ENCODE assay signal across 8 mouse cellular contexts in genomic region chr16:19761691-19762090, GRCm38 (mm10). TPM values are rescaled to one million over a fixed set of nuclear protein-coding genes. Genes with fewer than 3 reads are reported as not detected.
A peak's percentile ranks its signal among the peaks of the same experiment; 100 is the strongest.
DNase-seq lines count a peak whose midpoint lies in the region; ATAC-seq and TF ChIP-seq lines count a peak whose summit lies in the region.

No protein-coding gene starts in this region.

- H3K4me1 ChIP-seq in lung, embryonic 14.5 days (ENCODE audit: insufficient read depth), result no peaks in the 10 kb centered on the region

- no peak for DNase-seq in layer of hippocampus, adult 2 months (ENCODE audit: low spot score in 2 of 2)
- no peak for DNase-seq in layer of hippocampus, postnatal 14 days (ENCODE audit: low spot score in 2 of 2)
- peak; percentile 24 for DNase-seq in lung, embryonic 14.5 days
- peak; percentile 14 for DNase-seq in retina, embryonic 14.5 days (ENCODE audit: low spot score)
- no peak for DNase-seq in layer of hippocampus, adult 9-10 months (ENCODE audit: low spot score)
- no peak for DNase-seq in layer of hippocampus, postnatal 36 days
- DNase-seq in gastrocnemius, postnatal 25 days, result no peak

- no peak overlapping the region for H3K27ac ChIP-seq in layer of hippocampus, adult 2 months
- no peak overlapping the region for H3K27ac ChIP-seq in lung, embryonic 14.5 days (ENCODE audit: low read depth)

- H3K9me3 ChIP-seq in lung, embryonic 14.5 days (ENCODE audit: low read depth, low read length), result no peaks in the 10 kb centered on the region; the same call in 1 of the 2 replicates

- TF ChIP-seq CTCF in layer of hippocampus, adult 2 months (conservative IDR thresholded peaks at IDR 0.05), result no peak
- TF ChIP-seq CTCF in lung, embryonic 14.5 days (IDR thresholded peaks at IDR 0.05; ENCODE audit: low read depth), result no peak

- H3K4me2 ChIP-seq in lung, embryonic 14.5 days, result peak overlapping the region; percentile 77

- 27% methylated on average over 1 of the region's 1 CpGs for WGBS in lung, embryonic 14.5 days

- H3K4me3 ChIP-seq in layer of hippocampus, adult 2 months, result peak overlapping the region; percentile 59
- H3K4me3 ChIP-seq in lung, embryonic 14.5 days (ENCODE audit: low read depth, low read length), result peak overlapping the region; percentile 67

- H3K9ac ChIP-seq in lung, embryonic 14.5 days, result peak overlapping the region; percentile 86

- ATAC-seq in granulocyte monocyte progenitor cell, adult 5-6 weeks (replicated peaks; ENCODE audit: poor library complexity, severe bottlenecking), result 0 out of 2 replicates have a peak, but pooled peaks have one; percentile 26
- no peak for ATAC-seq in lung, embryonic 14.5 days (ENCODE audit: insufficient read depth)

- no peaks in the 10 kb centered on the region for H3K27me3 ChIP-seq in lung, embryonic 14.5 days (ENCODE audit: insufficient read depth, low read length)

- H3K36me3 ChIP-seq in lung, embryonic 14.5 days (ENCODE audit: insufficient read depth), result peaks cover 25% of the 10 kb centered on the region

RNA-seq across cellular contexts. Expression of gene B3gnt5, which starts 1.7 kb away (rescaled TPM):
- under 1 TPM; 0.54 to 0.61 TPM for total RNA-seq in layer of hippocampus, adult 2 months (2021)
- total RNA-seq in layer of hippocampus, postnatal 14 days (2021), result 1 to 10 TPM; 2.7 to 3.5 TPM
- 20.3 and 21.6 TPM in 2 replicates for total RNA-seq in granulocyte monocyte progenitor cell, adult 5-6 weeks (2014; fragmentation: Nextera tagmentation)
- total RNA-seq in granulocyte monocyte progenitor cell, adult 5-6 weeks (2017), result 39.8 and 40.1 TPM in 2 replicates
- 26.1 and 28.6 TPM in 2 replicates for polyA plus RNA-seq in lung, embryonic 14.5 days (2014; fragmentation: Nextera tagmentation; extraction: Ambion mirVana)
- total RNA-seq in layer of hippocampus, postnatal 36 days (2021), result 1 to 10 TPM in 1 of 2 experiments, under 1 TPM in 1; 0.63 to 1.7 TPM
- under 1 TPM; 0.13 to 0.54 TPM for total RNA-seq in gastrocnemius, postnatal 25 days (2021)

RNA-seq across cellular contexts. Expression of gene Lamp3, which starts 55.5 kb away (rescaled TPM):
- total RNA-seq in layer of hippocampus, adult 2 months (2021), result under 1 TPM; 0.10 TPM
- not detected for total RNA-seq in layer of hippocampus, postnatal 14 days (2021)
- total RNA-seq in granulocyte monocyte progenitor cell, adult 5-6 weeks (2014; fragmentation: Nextera tagmentation), result not detected in 2 replicates
- 0.04 TPM in 1 of 2 replicates, not detected in the other for total RNA-seq in granulocyte monocyte progenitor cell, adult 5-6 weeks (2017)
- 4.3 and 4.7 TPM in 2 replicates for polyA plus RNA-seq in lung, embryonic 14.5 days (2014; fragmentation: Nextera tagmentation; extraction: Ambion mirVana)
- total RNA-seq in layer of hippocampus, postnatal 36 days (2021), result under 1 TPM; 0.10 to 0.22 TPM
- total RNA-seq in gastrocnemius, postnatal 25 days (2021), result under 1 TPM; 0.08 to 0.13 TPM

Comparison
In these comparisons a context has a peak if more than half of its experiments do, and no peak if none do; other contexts are left out.
1. DNase-seq: peak in lung, embryonic 14.5 days (single experiment) and retina, embryonic 14.5 days (single experiment); none in layer of hippocampus, adult 2 months (0 of 2), layer of hippocampus, postnatal 14 days (0 of 2), layer of hippocampus, adult 9-10 months (single experiment), layer of hippocampus, postnatal 36 days (0 of 2) and gastrocnemius, postnatal 25 days (single experiment).
2. RNA of gene B3gnt5, which starts 1.7 kb away (total RNA-seq): 20.3 to 40.1 TPM in granulocyte monocyte progenitor cell, adult 5-6 weeks; 2.7 to 3.5 TPM in layer of hippocampus, postnatal 14 days, 0.63 to 1.7 TPM in layer of hippocampus, postnatal 36 days, 0.54 to 0.61 TPM in layer of hippocampus, adult 2 months and 0.13 to 0.54 TPM in gastrocnemius, postnatal 25 days; every median in the first group is over 4 times any median in the second.